7 mouse cellular contexts compared by ENCODE assay signal in the genomic region with DNA sequence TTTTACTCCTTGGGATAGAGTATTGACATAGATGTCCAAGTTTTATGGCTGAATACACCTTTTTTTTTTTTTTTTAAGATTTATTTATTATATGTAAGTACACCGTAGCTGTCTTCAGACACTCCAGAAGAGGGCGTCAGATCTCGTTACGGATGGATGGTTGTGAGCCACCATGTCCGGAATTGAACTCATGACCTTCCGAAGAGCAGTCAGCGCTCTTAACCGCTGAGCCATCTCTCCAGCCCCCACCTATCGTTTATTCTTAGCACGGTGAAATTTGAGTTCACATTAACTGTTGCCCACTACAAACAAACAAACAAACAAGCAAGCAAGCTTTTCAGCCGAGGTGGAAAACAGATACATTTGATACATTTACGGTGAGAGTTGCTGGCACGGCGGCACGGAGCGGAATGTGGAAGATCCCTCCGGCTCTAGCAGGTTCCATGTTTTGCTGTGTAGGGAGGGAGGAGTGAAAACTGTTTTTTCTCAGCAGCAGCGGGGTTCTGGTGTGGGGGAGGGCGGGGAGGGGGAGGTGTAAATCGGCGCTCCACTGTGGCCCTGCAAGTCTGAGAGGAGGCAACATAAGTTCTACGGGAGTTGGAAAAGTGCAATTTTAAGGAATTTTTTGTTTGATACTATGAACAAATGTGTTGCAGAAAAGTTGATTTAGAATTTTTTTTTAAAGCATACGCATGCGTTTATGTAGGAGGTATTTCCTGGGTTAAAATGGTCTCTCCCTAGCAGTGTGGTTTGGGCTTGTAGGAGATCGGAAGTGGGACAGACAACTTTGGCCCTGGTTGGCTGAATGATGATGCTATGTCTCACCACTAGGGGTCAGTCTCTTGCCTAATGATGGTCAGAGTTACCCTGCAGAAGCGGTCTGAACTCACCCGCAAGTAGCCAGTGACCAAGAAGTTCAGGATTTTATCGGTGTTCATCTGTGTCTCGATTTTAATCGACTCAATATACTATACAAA. TPM values are rescaled to one million over a fixed set of nuclear protein-coding genes. Genes with fewer than 3 reads are reported as not detected.
DNase-seq lines count a peak whose midpoint lies in the region; ATAC-seq lines count a peak whose summit lies in the region.

No protein-coding gene starts in this region.

- peak; percentile 69 for ATAC-seq in megakaryocyte progenitor cell, adult 5-6 weeks (replicated peaks; ENCODE audit: poor library complexity)

- DNase-seq in adrenal gland, adult 18-20 months (ENCODE audit: low spot score in 2 of 2), result peak; percentile 36 to 62
- DNase-seq in embryo, embryonic 10 days (ENCODE audit: low spot score), result peak; percentile 96
- DNase-seq in gastrocnemius, postnatal 10 days, result peak; percentile 51
- DNase-seq in induced T-regulatory cell, adult 2 months (ENCODE audit: low read depth), result peak; percentile 88
- peak; percentile 56 to 87 for DNase-seq in left cerebral cortex, adult 9 months (ENCODE audit: low spot score in 2 of 2)
- peak; percentile 33 for DNase-seq in right cerebral cortex, postnatal 14 days

RNA-seq across cellular contexts. Expression of a gene that starts 37.9 kb away (rescaled TPM):
- total RNA-seq in adrenal gland, adult 18-20 months (2021), result 10 to 100 TPM; 24.3 to 34.4 TPM
- 10 to 100 TPM; 17.6 to 19.3 TPM for total RNA-seq in gastrocnemius, postnatal 10 days (2021)
- 5.9 and 6.7 TPM in 2 replicates for total RNA-seq in megakaryocyte progenitor cell, adult 5-6 weeks (2015)
- 13.2 and 15.9 TPM in 2 replicates for total RNA-seq in megakaryocyte progenitor cell, adult 5-6 weeks (2017)

Comparison
In these comparisons a context has a peak if more than half of its experiments do, and no peak if none do; other contexts are left out.
1. Peak in every context shown above with its lines: DNase-seq and ATAC-seq.
2. DNase-seq: peak in every context shown above with its lines; median percentile 96 in embryo, embryonic 10 days; 88 in induced T-regulatory cell, adult 2 months; 72 in left cerebral cortex, adult 9 months; 51 in gastrocnemius, postnatal 10 days; 49 in adrenal gland, adult 18-20 months; 33 in right cerebral cortex, postnatal 14 days.